Mouse (Mus musculus) bone marrow, adult 2 months (tissue): ENCODE results near the gene Hjurp.

Source experiments
- CTCF ChIP-seq: fragments of 200-500 bp; IDR thresholded peaks from 2 replicates; pipeline ENCODE4 v1.5.1; 2011; ENCODE audit warnings: low read length, control low read depth; ENCODE audit not compliant: control insufficient read depth, insufficient read depth
- POLR2A ChIP-seq: fragments of 200-500 bp; IDR thresholded peaks from 2 replicates; pipeline ENCODE4 v1.6.1; 2011; ENCODE audit warnings: low read depth, mild to moderate bottlenecking, control low read depth, low read length, borderline replicate concordance; ENCODE audit not compliant: control insufficient read depth

DNA sequence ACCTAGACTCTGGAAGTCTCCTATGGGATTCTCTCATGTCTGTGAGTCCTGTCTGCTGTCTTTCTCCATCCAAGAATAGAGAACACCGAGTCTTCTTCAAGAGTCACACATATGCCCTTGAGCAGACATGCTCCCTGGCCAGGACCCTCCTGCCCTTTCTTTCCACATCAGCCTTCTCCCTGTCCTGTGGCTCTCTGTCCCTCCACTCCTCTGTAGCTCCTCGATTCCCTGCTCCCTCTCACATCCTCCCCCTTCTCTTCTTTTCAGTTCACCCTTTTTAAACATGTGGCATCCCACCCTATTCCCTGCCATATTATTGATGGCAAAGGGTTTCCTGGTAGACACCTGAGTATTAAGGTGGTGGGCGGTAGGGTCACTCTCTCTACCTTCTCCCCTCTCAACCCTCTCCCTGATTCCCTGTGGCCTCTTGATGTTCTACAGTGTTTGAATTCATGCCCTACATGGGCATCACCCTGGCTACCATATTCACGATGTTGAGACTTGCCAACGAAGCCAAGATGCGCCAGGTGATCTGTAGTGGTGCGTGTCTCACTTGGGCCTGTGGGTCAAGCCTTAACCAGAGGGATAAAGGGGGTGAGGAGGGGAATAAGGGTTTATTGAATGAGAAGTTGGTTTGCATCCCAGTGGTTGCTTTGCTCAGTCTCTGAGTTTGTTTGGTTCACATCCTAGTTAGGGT, 45.5 kb downstream of the Hjurp start:
- no peak for TF ChIP-seq CTCF
- no peak for TF ChIP-seq POLR2A
